Mouse (Mus musculus) retina, postnatal 1 day (tissue): Measurements from ENCODE around the gene Abca2.

Source experiments
- DNase-seq: peaks from one replicate; pipeline ENCODE4 v3.0.0-alpha.2; 2012

The Abca2 gene

GRCm38 (mm10) chr2:25426721-25427191 is 1.7 kb upstream of the Abca2 start:
- DNase-seq = peak; percentile 88

- DNase-seq = no peak
These were observed 1.2 kb upstream of the Abca2 start for GRCm38 (mm10) chr2:25427256-25427655.

GRCm38 (mm10) chr2:25429435-25430180 is 1.1 kb downstream of the Abca2 start:
- no peak for DNase-seq

GRCm38 (mm10) chr2:25430395-25431233 is 2.1 kb downstream of the Abca2 start:
- peak; percentile 63 for DNase-seq

- DNase-seq = no peak
These were observed 2.9 kb downstream of the Abca2 start for GRCm38 (mm10) chr2:25431308-25431855.

GRCm38 (mm10) chr2:25432326-25433098 is 4.0 kb downstream of the Abca2 start:
- no peak for DNase-seq

GRCm38 (mm10) chr2:25433101-25433500 is 4.6 kb downstream of the Abca2 start:
- no peak for DNase-seq

- no peak for DNase-seq
These were observed 5.8 kb downstream of the Abca2 start for GRCm38 (mm10) chr2:25434292-25434691.

- no peak for DNase-seq
These were observed 7.8 kb downstream of the Abca2 start for GRCm38 (mm10) chr2:25436286-25436820.

- DNase-seq = no peak
These were observed 12.6 kb downstream of the Abca2 start for GRCm38 (mm10) chr2:25441067-25441466.

GRCm38 (mm10) chr2:25442682-25443081 is 14.2 kb downstream of the Abca2 start:
- no peak for DNase-seq

GRCm38 (mm10) chr2:25450853-25451647 is 22.5 kb downstream of the Abca2 start:
- DNase-seq = no peak

GRCm38 (mm10) chr2:25452951-25453350 is 24.4 kb downstream of the Abca2 start:
- no peak for DNase-seq

GRCm38 (mm10) chr2:25456205-25456953 is 27.9 kb downstream of the Abca2 start, which contains the start of gene Clic3:
TSS of gene Clic3 (plus strand) at chr2:25456838.
- no peak for DNase-seq

- DNase-seq = no peak
These were observed 28.8 kb downstream of the Abca2 start for GRCm38 (mm10) chr2:25457022-25457896.

GRCm38 (mm10) chr2:25458911-25459310 is 30.4 kb downstream of the Abca2 start:
- no peak for DNase-seq

GRCm38 (mm10) chr2:25460135-25460534 is 31.6 kb downstream of the Abca2 start:
- no peak for DNase-seq

- peak; percentile 95 for DNase-seq
These were observed 32.2 kb downstream of the Abca2 start, which contains the start of gene Paxx for GRCm38 (mm10) chr2:25460551-25461309. TSS of gene Paxx (minus strand) at chr2:25461094.

- no peak for DNase-seq
These were observed 32.9 kb downstream of the Abca2 start for GRCm38 (mm10) chr2:25461407-25461806.
